Mouse (Mus musculus): ENCODE data around the gene Tspan11.
A peak's percentile ranks its signal among the peaks of the same experiment; 100 is the strongest.

Gene Tspan11

GRCm38 (mm10) chr6:127876436-127876835 is 11.0 kb upstream of the Tspan11 start:
- DNase-seq (ENCODE audit: inconsistent age in 2 of 2, low spot score in 1 of 2) = no peak

- DNase-seq (ENCODE audit: inconsistent age in 2 of 2, low spot score in 1 of 2) = peak; percentile 71 to 76
These were observed 10.4 kb upstream of the Tspan11 start for GRCm38 (mm10) chr6:127877026-127877425.

GRCm38 (mm10) chr6:127879472-127879871 is 7.9 kb upstream of the Tspan11 start:
- no peak for DNase-seq (ENCODE audit: inconsistent age in 2 of 2, low spot score in 1 of 2)

GRCm38 (mm10) chr6:127886916-127887315 is 473 bp upstream of the Tspan11 start:
- DNase-seq (ENCODE audit: inconsistent age in 2 of 2, low spot score in 1 of 2) = peak in 1 of 2 experiments; percentile 53

DNA sequence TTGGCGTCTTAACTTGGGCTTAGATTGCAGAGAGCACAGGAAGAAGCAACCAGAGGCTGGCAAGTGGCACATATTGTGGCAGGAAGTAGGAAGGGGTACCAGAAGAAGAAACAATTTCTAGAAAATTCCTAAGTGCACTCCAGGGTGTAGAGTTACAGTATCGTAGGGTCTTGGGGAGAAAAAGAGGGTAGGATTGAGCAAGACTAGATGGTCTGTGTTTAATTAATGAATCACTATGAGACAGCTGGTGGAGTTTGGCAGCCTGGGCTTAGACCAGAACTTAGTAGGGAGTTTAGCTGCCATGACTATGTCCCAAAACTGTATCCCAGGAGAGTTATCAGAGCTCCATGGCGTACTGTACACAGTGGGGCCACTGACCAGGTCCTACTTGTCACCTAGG is 1.2 kb downstream of the Tspan11 start:
- DNase-seq (ENCODE audit: inconsistent age in 2 of 2, low spot score in 1 of 2) = no peak

- DNase-seq (ENCODE audit: inconsistent age in 2 of 2, low spot score in 1 of 2) = no peak
These were observed 6.2 kb downstream of the Tspan11 start for GRCm38 (mm10) chr6:127893611-127894010.

DNA sequence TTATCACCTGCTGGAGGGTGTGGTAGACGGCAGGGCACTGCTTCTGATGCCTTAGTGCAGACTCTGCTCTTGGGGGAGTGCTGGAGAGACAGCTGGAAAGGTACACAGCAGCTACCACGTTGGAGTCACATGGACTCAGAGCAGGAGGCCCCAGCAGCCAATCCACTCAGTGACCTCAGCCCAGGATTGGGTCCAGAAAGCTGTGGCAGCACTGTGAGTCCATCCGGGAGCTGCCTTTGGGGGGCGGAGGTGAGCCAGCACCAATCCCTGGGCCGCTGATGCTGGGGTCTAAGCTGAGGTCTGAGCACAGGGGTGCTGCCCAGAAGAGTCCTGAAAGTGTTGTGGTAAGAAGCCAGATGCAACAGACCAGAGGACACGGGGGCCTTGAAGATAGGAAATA is 7.6 kb downstream of the Tspan11 start:
- no peak for DNase-seq (ENCODE audit: inconsistent age in 2 of 2, low spot score in 1 of 2)

- DNase-seq (ENCODE audit: inconsistent age in 2 of 2, low spot score in 1 of 2) = peak in 1 of 2 experiments; percentile 39
These were observed 9.0 kb downstream of the Tspan11 start for GRCm38 (mm10) chr6:127896425-127896824.

- DNase-seq (ENCODE audit: inconsistent age in 2 of 2, low spot score in 1 of 2) = no peak
These were observed 10.0 kb downstream of the Tspan11 start for GRCm38 (mm10) chr6:127897342-127897741.

GRCm38 (mm10) chr6:127900062-127900461 is 12.7 kb downstream of the Tspan11 start:
- DNase-seq (ENCODE audit: inconsistent age in 2 of 2, low spot score in 1 of 2) = peak; percentile 56 to 70

- no peak for DNase-seq (ENCODE audit: inconsistent age in 2 of 2, low spot score in 1 of 2)
These were observed 13.9 kb downstream of the Tspan11 start for GRCm38 (mm10) chr6:127901261-127901660.

DNA sequence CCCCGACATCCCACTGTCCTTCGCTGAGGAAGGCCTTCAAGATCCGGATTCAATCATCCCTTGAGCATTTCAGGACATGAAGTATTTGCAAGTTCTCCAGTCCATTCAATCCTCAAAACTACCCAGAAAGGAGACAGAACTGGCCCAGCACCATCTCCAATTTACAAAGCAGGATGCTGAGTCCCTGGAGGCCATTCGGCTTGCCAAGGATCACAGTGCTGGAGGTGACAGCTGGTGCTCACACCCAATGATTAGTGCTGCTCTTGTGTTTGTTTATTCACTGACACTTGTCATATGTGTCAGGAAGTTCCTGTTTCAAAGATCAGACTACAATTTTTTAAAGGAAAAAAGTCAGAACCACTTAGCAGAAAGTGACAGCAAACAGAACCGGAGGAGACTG is 14.3 kb downstream of the Tspan11 start:
- no peak for DNase-seq (ENCODE audit: inconsistent age in 2 of 2, low spot score in 1 of 2)

DNA sequence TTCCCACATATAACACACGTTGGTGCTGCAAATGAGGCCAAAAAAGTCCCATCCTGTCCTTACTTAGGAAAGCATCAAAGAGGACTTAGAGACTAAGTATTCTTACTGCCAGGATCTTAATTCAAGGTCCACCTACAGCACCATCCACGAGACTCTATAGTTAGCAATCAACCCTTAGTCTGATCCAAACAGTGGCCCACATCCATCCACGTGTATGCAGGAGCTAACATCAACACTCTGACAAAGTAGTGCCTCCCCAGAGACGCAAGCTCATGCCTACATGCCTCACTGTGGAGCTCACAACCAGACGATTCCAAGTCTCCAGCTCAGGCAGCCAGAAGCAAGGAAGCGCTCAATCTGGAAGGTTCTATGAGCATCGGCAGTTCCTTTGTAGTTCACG is 15.2 kb downstream of the Tspan11 start:
- DNase-seq (ENCODE audit: inconsistent age in 2 of 2, low spot score in 1 of 2) = no peak

- no peak for DNase-seq (ENCODE audit: inconsistent age in 2 of 2, low spot score in 1 of 2)
These were observed 23.2 kb downstream of the Tspan11 start for GRCm38 (mm10) chr6:127910638-127911037.

- DNase-seq (ENCODE audit: inconsistent age in 2 of 2, low spot score in 1 of 2) = peak in 1 of 2 experiments; percentile 35
These were observed 24.3 kb downstream of the Tspan11 start for GRCm38 (mm10) chr6:127911687-127912086.

- peak in 1 of 2 experiments; percentile 22 for DNase-seq (ENCODE audit: inconsistent age in 2 of 2, low spot score in 1 of 2)
These were observed 25.5 kb downstream of the Tspan11 start for GRCm38 (mm10) chr6:127912938-127913337.

GRCm38 (mm10) chr6:127916993-127917392 is 29.6 kb downstream of the Tspan11 start:
- peak; percentile 42 to 75 for DNase-seq (ENCODE audit: inconsistent age in 2 of 2, low spot score in 1 of 2)

- peak in 1 of 2 experiments; percentile 27 for DNase-seq (ENCODE audit: inconsistent age in 2 of 2, low spot score in 1 of 2)
These were observed 30.3 kb downstream of the Tspan11 start for GRCm38 (mm10) chr6:127917712-127918111.

DNA sequence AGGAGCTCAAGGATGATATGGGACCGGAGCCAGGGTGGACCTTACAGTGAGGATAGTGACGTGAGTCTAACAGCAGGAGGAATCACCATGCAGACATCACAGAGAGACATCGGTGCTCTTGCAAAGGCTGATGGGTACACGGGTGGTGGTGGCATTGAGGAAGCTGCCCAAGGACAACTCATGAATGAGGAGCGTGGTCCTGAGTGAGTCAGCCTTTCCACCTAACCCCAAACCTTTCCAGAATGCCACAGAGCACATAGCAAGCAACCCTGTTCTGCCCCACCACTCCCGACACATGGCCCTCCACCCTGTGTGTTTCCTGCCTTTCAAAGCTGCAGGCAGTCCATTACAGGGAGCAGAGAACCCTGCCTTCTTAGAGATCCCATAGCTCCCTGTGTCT is 32.1 kb downstream of the Tspan11 start:
- peak; percentile 76 to 87 for DNase-seq (ENCODE audit: inconsistent age in 2 of 2, low spot score in 1 of 2)

- DNase-seq (ENCODE audit: inconsistent age in 2 of 2, low spot score in 1 of 2) = peak; percentile 87 to 95
These were observed 33.3 kb downstream of the Tspan11 start for GRCm38 (mm10) chr6:127920652-127921051.

DNA sequence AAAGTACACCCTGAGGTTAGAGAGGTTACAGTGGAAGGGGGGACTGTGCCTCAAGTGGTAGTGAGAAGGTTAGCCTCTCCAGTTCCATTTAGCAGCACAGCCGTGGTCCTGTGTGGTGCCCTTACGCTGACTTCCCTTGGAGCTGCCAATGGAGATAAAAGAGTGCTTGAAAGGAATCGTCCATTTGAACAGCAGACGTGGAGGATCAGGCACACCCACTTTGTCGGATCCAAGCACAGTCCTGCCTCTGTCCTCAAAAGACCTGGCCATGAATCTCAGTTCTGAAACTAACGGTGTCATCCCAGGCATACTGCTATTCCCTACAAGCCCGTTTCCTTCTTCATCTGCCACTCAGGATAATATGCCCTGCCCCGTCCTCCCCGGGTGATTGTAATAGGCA is 34.6 kb downstream of the Tspan11 start:
- DNase-seq (ENCODE audit: inconsistent age in 2 of 2, low spot score in 1 of 2) = no peak

GRCm38 (mm10) chr6:127923296-127923695 is 35.9 kb downstream of the Tspan11 start:
- no peak for DNase-seq (ENCODE audit: inconsistent age in 2 of 2, low spot score in 1 of 2)

GRCm38 (mm10) chr6:127924750-127925149 is 37.4 kb downstream of the Tspan11 start:
- DNase-seq (ENCODE audit: inconsistent age in 2 of 2, low spot score in 1 of 2) = no peak

DNA sequence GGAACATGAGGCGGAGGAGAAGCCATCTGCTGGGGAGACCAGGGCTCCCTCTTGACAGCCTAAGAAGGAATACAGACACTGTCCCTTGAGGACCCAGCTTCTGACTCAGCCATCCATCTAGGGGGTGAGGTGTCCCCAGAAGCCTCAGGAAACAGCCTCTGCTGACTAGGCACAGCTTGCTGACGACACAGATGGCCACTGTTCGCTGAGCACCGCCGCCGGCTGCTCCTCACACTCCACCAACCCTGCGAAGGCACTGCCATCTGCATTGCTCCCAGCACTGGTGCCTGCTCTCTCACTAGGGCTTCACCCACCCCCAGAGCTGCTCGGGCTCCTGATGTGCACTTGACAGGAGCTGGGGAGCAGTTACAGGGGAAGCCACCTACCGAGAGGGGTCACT is 38.5 kb downstream of the Tspan11 start:
- no peak for DNase-seq (ENCODE audit: inconsistent age in 2 of 2, low spot score in 1 of 2)
